Mouse (Mus musculus) lung, postnatal 0 days (tissue): ENCODE data around the gene Runx3.

Experiments
- CTCF ChIP-seq: IDR thresholded peaks from 2 replicates; pipeline ENCODE4 v1.5.1; 2016; ENCODE audit warnings: antibody characterized with exemption, mild to moderate bottlenecking
- EP300 ChIP-seq: IDR thresholded peaks from 2 replicates; pipeline ENCODE4 v1.6.1; 2016; ENCODE audit warnings: antibody characterized with exemption, mild to moderate bottlenecking, control low read depth

GRCm38 (mm10) chr4:135192841-135193240, 72.4 kb downstream of the Runx3 start:
- TF ChIP-seq CTCF (no peak), EP300 (no peak)
